Mouse (Mus musculus): Measurements from ENCODE around the gene Abi1. TPM values are rescaled to one million over a fixed set of nuclear protein-coding genes. Genes with fewer than 3 reads are reported as not detected.

Abi1 gene
- total and polyA plus RNA-seq, 3 experiments: 31.9 to 69.8 TPM; not detected in 1

DNA sequence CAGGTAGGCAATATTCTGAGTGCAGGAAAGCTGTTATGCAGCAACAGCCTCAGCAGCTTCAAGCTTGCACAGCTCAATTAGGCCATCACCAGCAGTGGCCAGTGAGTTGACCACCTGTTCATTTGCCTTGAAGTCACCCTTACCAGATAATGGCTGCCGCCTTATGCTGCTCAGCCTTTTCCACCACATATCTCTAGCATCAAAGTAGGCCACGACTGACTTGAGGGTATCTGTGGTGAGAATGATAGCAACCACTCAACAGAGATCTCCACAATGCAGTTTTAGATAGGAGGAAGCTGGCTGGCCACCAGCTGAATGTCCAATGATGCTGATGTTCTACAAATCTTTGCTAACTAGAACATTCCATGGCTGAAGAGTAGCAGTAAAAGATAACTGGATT is 20.9 kb downstream of the Abi1 start:
- no peak overlapping the region for H3K27ac ChIP-seq (ENCODE audit: control insufficient read depth, low read depth, low read length)
- H3K9ac ChIP-seq (ENCODE audit: control insufficient read depth, low read depth, low read length, poor library complexity, severe bottlenecking): no peak overlapping the region
- H3K4me3 ChIP-seq (ENCODE audit: control insufficient read depth in 1 of 2, insufficient read depth in 1 of 2, low read depth in 2 of 2, low read length in 2 of 2): no peak overlapping the region
- H3K4me1 ChIP-seq (ENCODE audit: control insufficient read depth in 1 of 2, insufficient read depth in 2 of 2, low read length in 2 of 2): peaks cover 4 to 8% of the 10 kb centered on the region in 2 experiments; a peak in 3 of 4 replicates
- DNase-seq (ENCODE audit: low read depth, low spot score): no peak
- H3K36me3 ChIP-seq (ENCODE audit: control insufficient read depth in 1 of 2, insufficient read depth in 2 of 2, low read length in 2 of 2): peaks cover 0 to 9% of the 10 kb centered on the region in 2 experiments; a peak in 2 of 4 replicates
- no peak for TF ChIP-seq CHD2 (IDR thresholded peaks at IDR 0.05; ENCODE audit: low read length)
- no peak for TF ChIP-seq USF2 (IDR thresholded peaks at IDR 0.05; ENCODE audit: borderline replicate concordance in 1 of 2, insufficient read depth in 1 of 2, low read depth in 1 of 2, low read length in 2 of 2)
- TF ChIP-seq RCOR1 (IDR thresholded peaks at IDR 0.05; ENCODE audit: low read depth, low read length): no peak
- no peak for TF ChIP-seq UBTF (IDR thresholded peaks at IDR 0.05; ENCODE audit: borderline replicate concordance, insufficient read depth, low read depth, low read length)
- TF ChIP-seq GABPA (IDR thresholded peaks at IDR 0.05; ENCODE audit: low read depth, low read length): no peak
- TF ChIP-seq SMC3 (IDR thresholded peaks at IDR 0.05; ENCODE audit: low read depth, low read length): no peak
- TF ChIP-seq TCF12 (IDR thresholded peaks at IDR 0.05; ENCODE audit: low read depth, low read length): no peak
- TF ChIP-seq ZC3H11A (IDR thresholded peaks at IDR 0.05; ENCODE audit: low read depth, low read length): no peak
- TF ChIP-seq RAD21 (IDR thresholded peaks at IDR 0.05; ENCODE audit: low read depth, low read length): no peak
- TF ChIP-seq MXI1 (IDR thresholded peaks at IDR 0.05; ENCODE audit: low read depth, low read length): no peak
- TF ChIP-seq MAFK (IDR thresholded peaks at IDR 0.05; ENCODE audit: borderline replicate concordance, low read depth, low read length): no peak
- no peak for TF ChIP-seq ZNF384 (IDR thresholded peaks at IDR 0.05; ENCODE audit: low read depth, low read length)
- no peak for TF ChIP-seq GATA1 (IDR thresholded peaks at IDR 0.05; ENCODE audit: low read depth, low read length)
- no peak for TF ChIP-seq ELF1 (IDR thresholded peaks at IDR 0.05; ENCODE audit: low read depth, low read length)
- TF ChIP-seq NELFE (IDR thresholded peaks at IDR 0.05; ENCODE audit: low read depth, low read length): no peak
- H3K9me3 ChIP-seq (replicated peaks; ENCODE audit: insufficient read depth, low read length): no peaks in the 10 kb centered on the region
- H3K27me3 ChIP-seq (ENCODE audit: control insufficient read depth in 1 of 2, insufficient read depth in 2 of 2, low read length in 2 of 2): no peaks in the 10 kb centered on the region
- H3K79me2 ChIP-seq (ENCODE audit: control insufficient read depth, insufficient read depth, low read length, poor library complexity): peaks cover 28% of the 10 kb centered on the region

DNA sequence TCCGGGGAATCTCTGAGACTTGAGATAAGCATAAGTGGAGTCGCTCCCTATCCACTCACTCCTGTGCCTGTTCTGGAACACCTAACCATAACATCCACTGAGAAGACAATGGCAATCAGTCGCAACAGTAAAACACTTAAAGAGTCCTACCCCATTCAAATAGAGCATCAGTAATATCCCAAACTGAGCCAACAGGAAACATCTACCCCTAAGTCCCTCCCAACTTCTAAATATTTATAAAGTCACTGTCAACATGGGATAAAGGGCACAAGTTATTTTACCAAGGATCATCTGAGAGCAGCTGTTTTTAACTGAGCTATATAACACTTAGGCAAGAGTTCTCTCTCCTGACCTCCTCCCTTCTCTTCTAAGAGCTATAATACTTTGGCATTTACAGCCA is 23.9 kb downstream of the Abi1 start:
- DNase-seq (ENCODE audit: low read depth, low spot score): no peak
- Histone ChIP-seq H3K27me3 (ENCODE audit: control insufficient read depth in 1 of 2, insufficient read depth in 2 of 2, low read length in 2 of 2) (no peaks in the 10 kb centered on the region), H3K9ac (ENCODE audit: control insufficient read depth, low read depth, low read length, poor library complexity, severe bottlenecking) (no peak overlapping the region), H3K36me3 (ENCODE audit: control insufficient read depth in 1 of 2, insufficient read depth in 2 of 2, low read length in 2 of 2) (peaks cover 0 to 9% of the 10 kb centered on the region in 2 experiments; a peak in 2 of 4 replicates), H3K4me3 (ENCODE audit: control insufficient read depth in 1 of 2, insufficient read depth in 1 of 2, low read depth in 2 of 2, low read length in 2 of 2) (no peak overlapping the region), H3K9me3 (replicated peaks; ENCODE audit: insufficient read depth, low read length) (no peaks in the 10 kb centered on the region), H3K27ac (ENCODE audit: control insufficient read depth, low read depth, low read length) (no peak overlapping the region), H3K4me1 (ENCODE audit: control insufficient read depth in 1 of 2, insufficient read depth in 2 of 2, low read length in 2 of 2) (peaks cover 4 to 8% of the 10 kb centered on the region in 2 experiments; a peak in 3 of 4 replicates), H3K79me2 (ENCODE audit: control insufficient read depth, insufficient read depth, low read length, poor library complexity) (peaks cover 10% of the 10 kb centered on the region)
- TF ChIP-seq USF2 (IDR thresholded peaks at IDR 0.05; ENCODE audit: borderline replicate concordance in 1 of 2, insufficient read depth in 1 of 2, low read depth in 1 of 2, low read length in 2 of 2) (no peak), MXI1 (IDR thresholded peaks at IDR 0.05; ENCODE audit: low read depth, low read length) (no peak), POLR2A (IDR thresholded peaks at IDR 0.05; ENCODE audit: control insufficient read depth in 1 of 2, insufficient read depth in 1 of 2, low read depth in 1 of 2, low read length in 2 of 2, poor library complexity in 1 of 2) (no peak), RCOR1 (IDR thresholded peaks at IDR 0.05; ENCODE audit: low read depth, low read length) (peak; percentile 5; the same call in 1 of the 2 replicates), CHD2 (IDR thresholded peaks at IDR 0.05; ENCODE audit: low read length) (no peak), MAZ (IDR thresholded peaks at IDR 0.05; ENCODE audit: low read depth, low read length) (no peak)
